Mouse (Mus musculus) cortical plate, adult 2 months (tissue): ENCODE data around the gene Dscaml1.

Experiments used
- CTCF ChIP-seq: fragments of 200-500 bp; IDR thresholded peaks from 2 replicates; pipeline ENCODE4 v1.5.1; 2011; ENCODE audit warnings: mild to moderate bottlenecking, control low read depth, low read length; ENCODE audit not compliant: insufficient read depth; ENCODE audit errors: extremely low read depth
- POLR2A ChIP-seq: fragments of 200-500 bp; IDR thresholded peaks from 2 replicates; pipeline ENCODE4 v1.6.1; 2011; ENCODE audit warnings: mild to moderate bottlenecking, low read length, control low read depth; ENCODE audit not compliant: insufficient read depth; ENCODE audit errors: extremely low read depth

DNA sequence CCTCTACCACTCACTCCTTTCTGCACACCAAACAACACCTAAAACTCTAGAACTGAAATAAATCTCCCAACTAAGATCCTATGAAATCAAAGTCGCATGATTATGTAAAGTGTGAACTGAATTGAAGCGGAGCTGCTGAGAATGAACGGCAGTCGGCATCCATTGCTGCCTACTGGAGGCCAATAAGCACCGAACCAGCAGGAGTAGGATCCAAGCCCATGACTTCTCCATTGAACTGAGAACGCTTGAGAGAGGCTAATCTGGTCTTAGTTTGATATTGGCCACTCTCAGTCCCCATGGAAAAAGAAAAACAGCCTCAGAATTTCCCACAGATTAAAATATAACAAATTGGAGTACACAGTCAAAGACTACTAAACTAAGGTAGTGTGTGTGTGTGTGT lies 42.5 kb upstream of the Dscaml1 start:
- TF ChIP-seq POLR2A, result no peak
- TF ChIP-seq CTCF, result no peak
